Mouse (Mus musculus): ENCODE data around the gene Gm5741. TPM values are rescaled to one million over a fixed set of nuclear protein-coding genes. Genes with fewer than 3 reads are reported as not detected.

Gene Gm5741
- not detected for total RNA-seq (2023)

GRCm38 (mm10) chr8:85067982-85068381, at the start of gene Gm5741:
Gene Gm5741 (minus strand): TSS chr8:85067982.

GRCm38 (mm10) chr8:85083108-85083813, 15.5 kb upstream of the Gm5741 start, which contains the start of gene Man2b1:
Gene Man2b1 (plus strand): TSS chr8:85083270.

GRCm38 (mm10) chr8:85081216-85081555, 13.4 kb upstream of the Gm5741 start, which contains the start of gene Wdr83:
Gene Wdr83 (minus strand): TSS chr8:85081306.

GRCm38 (mm10) chr8:85080532-85081215, 12.9 kb upstream of the Gm5741 start, which contains the start of gene Wdr83os:
Gene Wdr83os (plus strand): TSS chr8:85080740.

DNA sequence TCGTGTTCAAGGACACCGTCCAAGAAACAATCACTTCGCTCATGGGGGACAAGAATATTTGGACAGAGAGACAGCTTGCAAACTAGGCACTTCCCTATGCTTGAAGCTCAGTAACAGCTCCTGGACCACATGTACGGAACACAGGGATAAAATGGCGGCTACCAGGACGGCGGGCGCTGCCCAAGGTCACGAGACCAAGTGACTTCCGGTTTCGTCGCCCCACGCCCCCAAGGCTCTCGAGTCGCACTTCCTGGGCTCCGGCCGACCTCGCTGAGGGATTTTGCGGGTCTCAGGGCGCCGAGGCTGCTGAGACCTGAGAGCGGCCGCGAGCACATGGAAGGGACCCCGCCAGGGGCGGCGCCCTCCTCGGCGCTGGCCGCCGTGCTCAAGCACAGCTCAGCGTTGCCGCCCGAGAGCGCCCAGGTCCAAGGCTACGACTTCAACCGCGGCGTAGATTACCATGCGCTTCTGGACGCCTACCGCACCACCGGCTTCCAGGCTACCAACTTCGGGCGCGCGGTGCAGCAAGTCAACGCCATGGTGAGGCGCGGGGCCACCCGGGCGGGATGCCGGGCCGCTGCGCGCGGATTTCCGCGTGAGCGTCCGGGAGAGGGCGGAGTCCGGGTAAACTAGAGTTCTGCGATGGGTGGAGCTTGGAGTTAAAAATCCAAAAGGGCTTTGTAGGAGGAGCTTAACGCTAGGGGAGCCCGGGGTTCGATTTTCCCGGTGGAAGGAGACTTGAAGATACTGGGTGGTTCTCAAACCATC, 3.9 kb upstream of the Gm5741 start, which contains the start of gene Dhps:
Dhps (plus strand) TSS at position 244 of the 768 bp plus-strand sequence.

DNA sequence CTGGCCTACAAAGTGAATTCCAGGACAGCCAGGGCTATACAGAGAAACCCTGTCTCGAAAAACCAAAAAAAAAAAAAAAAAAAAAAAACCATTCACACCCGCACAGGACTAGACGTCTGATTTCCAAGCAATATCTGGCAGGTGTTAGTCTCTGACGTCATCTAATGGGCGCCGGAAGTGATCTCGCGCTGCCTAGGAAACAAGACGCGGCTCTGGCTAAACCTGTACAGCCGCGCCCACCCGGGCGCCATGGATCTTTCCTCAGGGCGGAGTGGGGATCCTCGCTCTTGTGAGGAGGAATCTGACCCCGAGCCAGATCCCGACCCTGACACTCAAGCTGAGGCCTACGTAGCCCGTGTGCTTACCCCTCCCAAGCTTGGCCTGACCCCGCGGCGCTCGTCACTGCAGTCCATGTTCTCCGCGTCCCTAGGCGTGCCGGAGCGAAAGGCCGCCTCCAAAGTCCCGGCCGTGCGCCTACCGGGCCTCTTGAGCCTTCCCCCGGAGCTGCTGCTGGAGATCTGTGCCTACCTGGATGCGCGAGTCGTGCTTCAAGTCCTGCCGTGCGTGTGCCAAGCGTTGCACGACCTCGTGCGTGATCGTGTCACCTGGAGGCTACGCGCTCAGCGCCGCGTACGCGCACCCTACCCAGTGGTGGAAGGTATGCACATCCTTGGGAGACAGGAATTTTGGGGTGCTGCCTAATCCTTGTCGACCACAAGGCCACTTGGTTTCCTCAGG, 7.7 kb downstream of the Gm5741 start, which contains the start of gene Fbxw9:
Fbxw9 (plus strand) TSS at position 177 of the 738 bp plus-strand sequence.

GRCm38 (mm10) chr8:85036718-85037365, 30.9 kb downstream of the Gm5741 start, which contains the start of gene Tnpo2:
Gene Tnpo2 (plus strand): TSS chr8:85036915.

GRCm38 (mm10) chr8:85026670-85027515, 40.9 kb downstream of the Gm5741 start, which contains the start of gene Trir:
Gene Trir (plus strand): TSS chr8:85026823.

GRCm38 (mm10) chr8:85025098-85025932, 42.5 kb downstream of the Gm5741 start, which contains the start of gene Asna1:
Gene Asna1 (minus strand): TSS chr8:85025281.

Other genes starting within 250 kb of the Gm5741 start
- gene Dand5, start 245.2 kb downstream of the Gm5741 start, total RNA-seq (2023) = 1 to 10 TPM; 2.0 to 3.1 TPM
- gene Gadd45gip1, start 236.5 kb downstream of the Gm5741 start, total RNA-seq (2023) = 10 to 100 TPM in 1 of 2 experiments, 1 to 10 TPM in 1; 8.9 to 10.1 TPM
- 10 to 100 TPM; 52.4 to 52.7 TPM for gene Rad23a, start 227.3 kb downstream of the Gm5741 start, total RNA-seq (2023)
- gene Calr, start 221.0 kb downstream of the Gm5741 start, total RNA-seq (2023) = 100 to 1,000 TPM; 632 to 634 TPM
- gene Farsa, start 211.0 kb downstream of the Gm5741 start, total RNA-seq (2023) = 10 to 100 TPM; 43.6 to 47.8 TPM
- gene Syce2, start 195.9 kb downstream of the Gm5741 start, total RNA-seq (2023) = 1 to 10 TPM; 4.1 to 5.1 TPM
- 1 to 10 TPM; 7.1 to 9.3 TPM for gene Gcdh, start 174.1 kb downstream of the Gm5741 start, total RNA-seq (2023)
- gene Klf1, start 166.1 kb downstream of the Gm5741 start, total RNA-seq (2023) = not detected
- 10 to 100 TPM; 61.0 to 66.0 TPM for gene Dnase2a, start 159.4 kb downstream of the Gm5741 start, total RNA-seq (2023)
- under 1 TPM; 0.29 to 0.33 TPM for gene Mast1, start 130.6 kb downstream of the Gm5741 start, total RNA-seq (2023)
- not detected for gene Rtbdn, start 121.0 kb downstream of the Gm5741 start, total RNA-seq (2023)
- gene Gm49661, start 98.5 kb downstream of the Gm5741 start, total RNA-seq (2023) = not detected
- gene Prdx2, start 98.4 kb downstream of the Gm5741 start, total RNA-seq (2023) = 100 to 1,000 TPM; 104 to 107 TPM
- gene Rnaseh2a, start 98.2 kb downstream of the Gm5741 start, total RNA-seq (2023) = 10 to 100 TPM; 28.9 to 32.3 TPM
- gene Junb, start 89.3 kb downstream of the Gm5741 start, total RNA-seq (2023) = 1,000 to 10,000 TPM; 1,590 to 1,695 TPM
- 1 to 10 TPM; 2.8 to 3.2 TPM for gene Hook2, start 77.4 kb downstream of the Gm5741 start, total RNA-seq (2023)
- not detected for gene Best2, start 53.5 kb downstream of the Gm5741 start, total RNA-seq (2023)
- 10 to 100 TPM; 65.2 to 76.3 TPM for gene Asna1, start 42.7 kb downstream of the Gm5741 start, total RNA-seq (2023)
- 100 to 1,000 TPM; 154 to 166 TPM for gene Trir, start 41.2 kb downstream of the Gm5741 start, total RNA-seq (2023)
- gene Tnpo2, start 31.1 kb downstream of the Gm5741 start, total RNA-seq (2023) = 10 to 100 TPM; 37.3 to 54.7 TPM
- 1 to 10 TPM; 4.2 to 6.3 TPM for gene Fbxw9, start 7.9 kb downstream of the Gm5741 start, total RNA-seq (2023)
- gene Dhps, start 3.8 kb upstream of the Gm5741 start, total RNA-seq (2023) = 10 to 100 TPM; 55.7 to 74.6 TPM
- gene Wdr83os, start 12.8 kb upstream of the Gm5741 start, total RNA-seq (2023) = 10 to 100 TPM; 53.5 to 54.8 TPM
- gene Wdr83, start 13.3 kb upstream of the Gm5741 start, total RNA-seq (2023) = 10 to 100 TPM in 1 of 2 experiments, 1 to 10 TPM in 1; 8.9 to 14.2 TPM
- 100 to 1,000 TPM; 386 to 392 TPM for gene Man2b1, start 15.3 kb upstream of the Gm5741 start, total RNA-seq (2023)
- 1 to 10 TPM in 1 of 2 experiments, under 1 TPM in 1; 0.39 to 1.0 TPM for gene Zfp791, start 55.1 kb upstream of the Gm5741 start, total RNA-seq (2023)
- gene Cks1brt, start 83.9 kb upstream of the Gm5741 start, total RNA-seq (2023) = not detected
- gene Olfr371, start 158.0 kb upstream of the Gm5741 start, total RNA-seq (2023) = not detected
- 10 to 100 TPM; 15.1 to 16.6 TPM for gene Orc6, start 231.7 kb upstream of the Gm5741 start, total RNA-seq (2023)
- 10 to 100 TPM; 91.7 to 93.7 TPM for gene Vps35, start 231.8 kb upstream of the Gm5741 start, total RNA-seq (2023)

Measured in monocyte, adult 59 days (primary cell).